Mouse (Mus musculus) spleen, adult 2 months (tissue): Measurements from ENCODE around the gene Zc3h14. TPM values are rescaled to one million over a fixed set of nuclear protein-coding genes. Genes with fewer than 3 reads are reported as not detected.

Source experiments
- DNase-seq, 2 experiments: peaks; one replicate each; pipeline versions ENCODE4 v3.0.0 to v3.0.0-alpha.2; 2012 to 2021; ENCODE audit warnings: low spot score in 2 of 2, low read depth in 1 of 2
- H3K27ac ChIP-seq: fragments of 200-500 bp; 2 replicates; pipeline ENCODE4 v1.5.1; 2012; ENCODE audit warnings: low read length, inconsistent platforms; ENCODE audit not compliant: insufficient read depth
- H3K27me3 ChIP-seq: fragments of 200-500 bp; 2 replicates; pipeline ENCODE4 v1.6.1; 2012; ENCODE audit warnings: mild to moderate bottlenecking, moderate library complexity, low read length, inconsistent platforms; ENCODE audit not compliant: control insufficient read depth, insufficient read depth
- H3K36me3 ChIP-seq: fragments of 200-500 bp; 2 replicates; pipeline ENCODE4 v1.6.1; 2012; ENCODE audit warnings: mild to moderate bottlenecking, low read length, inconsistent platforms; ENCODE audit not compliant: control insufficient read depth, insufficient read depth
- H3K4me1 ChIP-seq: fragments of 200-500 bp; 2 replicates; pipeline ENCODE4 v1.6.1; 2011; ENCODE audit warnings: inconsistent platforms; ENCODE audit not compliant: control insufficient read depth, insufficient read depth, insufficient read length
- H3K4me3 ChIP-seq: fragments of 200-500 bp; 2 replicates; pipeline ENCODE4 v1.5.1; 2011; ENCODE audit warnings: mild to moderate bottlenecking, inconsistent platforms; ENCODE audit not compliant: insufficient read depth, insufficient read length; ENCODE audit errors: extremely low read depth
- CTCF ChIP-seq: fragments of 200-500 bp; IDR thresholded peaks from 2 replicates; pipeline ENCODE4 v1.5.1; 2011; ENCODE audit warnings: mild to moderate bottlenecking, inconsistent platforms; ENCODE audit not compliant: insufficient read depth, insufficient read length, insufficient replicate concordance; ENCODE audit errors: extremely low read depth
- POLR2A ChIP-seq: fragments of 200-500 bp; IDR thresholded peaks from 2 replicates; pipeline ENCODE4 v1.6.1; 2011; ENCODE audit warnings: low read depth, low read length, inconsistent platforms
- WGBS: fragments of 180-500 bp; shearing (Covaris S2); methylation state at CpG from one replicate; pipeline ENCODE4 v1.1.7; 2018; 5-methylcytosine and 5-hydroxymethylcytosine counted together
- polyA plus RNA-seq: library from polyadenylated mRNA; depleted of rRNA; stranded (reverse); fragments of >200 nt; gene quantifications from 2 replicates; pipeline ENCODE4 v1.2.3, GENCODE M21; 2012

Zc3h14 gene
- polyA plus RNA-seq, 1 experiment = 28.7 TPM

- Histone ChIP-seq H3K36me3 (no peaks in the 10 kb centered on the region), H3K27me3 (peaks cover 17% of the 10 kb centered on the region), H3K4me1 (peaks cover 3% of the 10 kb centered on the region), H3K4me3 (peak overlapping the region; percentile 46; the same call in 1 of the 2 replicates), H3K27ac (no peak overlapping the region)
- TF ChIP-seq CTCF (no peak), POLR2A (no peak)
- DNase-seq = no peak
- 5% methylated on average over 7 of the region's 7 CpGs for WGBS
Measured at GRCm38 (mm10) chr12:98737801-98738350, 8.9 kb upstream of the Zc3h14 start.

DNA sequence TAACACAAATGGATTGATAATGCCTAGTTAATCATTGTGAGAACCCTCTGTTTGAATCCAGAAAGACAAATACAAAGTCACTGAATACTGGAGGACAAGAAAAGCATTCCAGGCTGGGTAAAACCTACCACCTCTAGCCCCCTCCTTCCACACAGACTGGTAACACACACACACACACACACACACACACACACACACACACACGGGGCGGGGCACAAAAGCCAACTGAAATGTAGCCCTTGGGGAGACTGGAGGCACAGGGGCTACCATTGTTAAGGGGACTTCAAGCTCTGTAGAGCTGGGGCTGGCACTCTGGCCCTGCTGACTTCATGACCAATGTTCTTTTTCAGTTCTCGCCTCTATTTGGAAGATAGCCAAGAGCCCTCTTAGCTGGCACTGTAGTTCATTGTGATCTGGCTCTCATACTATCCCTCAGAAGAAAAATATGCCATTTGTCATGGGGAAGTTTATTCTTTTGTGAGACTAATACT, 5.7 kb upstream of the Zc3h14 start:
- H3K27me3 ChIP-seq = peaks cover 17% of the 10 kb centered on the region
- TF ChIP-seq CTCF = no peak
- no peak for TF ChIP-seq POLR2A
- DNase-seq = no peak
- H3K27ac ChIP-seq = no peak overlapping the region
- H3K36me3 ChIP-seq = no peaks in the 10 kb centered on the region
- H3K4me1 ChIP-seq = no peaks in the 10 kb centered on the region; the same call in 1 of the 2 replicates
- 62% methylated on average over 3 of the region's 3 CpGs for WGBS
- H3K4me3 ChIP-seq = no peak overlapping the region

DNA sequence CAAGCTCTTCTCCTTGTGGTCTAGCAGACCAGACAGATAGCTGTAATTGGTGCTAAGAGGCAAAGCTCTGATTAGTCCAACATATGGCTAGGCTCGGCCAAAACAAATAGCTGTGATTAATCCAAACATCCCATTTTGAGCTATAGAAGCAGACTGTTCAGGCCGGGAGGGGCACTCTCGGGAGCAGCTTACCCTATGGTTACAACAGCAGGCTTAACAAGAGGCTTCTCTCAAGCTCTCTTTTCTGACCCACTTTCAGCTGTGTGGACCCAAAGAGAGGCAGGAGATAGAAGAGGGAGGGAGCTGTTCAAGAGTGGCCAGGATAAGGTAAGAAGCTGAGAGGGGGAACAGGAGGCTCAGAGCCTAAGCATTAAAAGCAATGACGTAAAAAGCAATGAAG, 1.1 kb upstream of the Zc3h14 start:
- H3K27ac ChIP-seq = no peak overlapping the region
- TF ChIP-seq CTCF (no peak), POLR2A (no peak)
- H3K4me3 ChIP-seq = no peak overlapping the region
- no peaks in the 10 kb centered on the region for H3K27me3 ChIP-seq
- H3K36me3 ChIP-seq = no peaks in the 10 kb centered on the region
- H3K4me1 ChIP-seq = no peaks in the 10 kb centered on the region; the same call in 1 of the 2 replicates
- DNase-seq = no peak
- WGBS = 85% methylated on average over 4 of the region's 4 CpGs

DNA sequence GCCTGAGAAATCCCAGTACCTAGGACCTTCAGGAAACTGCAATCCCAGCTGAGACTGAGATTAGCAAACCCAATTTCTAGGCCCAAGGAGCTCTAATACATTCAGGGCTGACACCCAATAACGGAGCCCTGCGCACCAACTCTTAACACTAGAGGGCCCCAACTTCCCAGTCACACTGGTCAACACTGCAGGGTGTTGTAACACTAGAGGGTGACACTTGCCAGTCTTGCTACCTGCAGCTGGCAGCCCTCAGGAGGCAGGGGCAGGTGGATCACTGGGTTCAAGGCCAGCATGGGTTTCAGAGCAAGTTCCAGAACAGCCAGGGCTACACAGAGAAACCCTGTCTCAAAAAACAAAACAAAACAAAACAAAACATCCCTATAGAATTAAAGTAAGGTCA, 633 bp upstream of the Zc3h14 start:
- TF ChIP-seq POLR2A (no peak), CTCF (peak; percentile 42; the same call in 1 of the 2 replicates)
- no peaks in the 10 kb centered on the region for H3K27me3 ChIP-seq
- no peaks in the 10 kb centered on the region; the same call in 1 of the 2 replicates for H3K4me1 ChIP-seq
- DNase-seq = peak; percentile 40 to 58
- WGBS = 61% methylated on average over 2 of the region's 2 CpGs
- no peaks in the 10 kb centered on the region for H3K36me3 ChIP-seq
- H3K27ac ChIP-seq = 0 out of 2 replicates have a peak overlapping the region, but pooled peaks have one; percentile 18
- no peak overlapping the region for H3K4me3 ChIP-seq

DNA sequence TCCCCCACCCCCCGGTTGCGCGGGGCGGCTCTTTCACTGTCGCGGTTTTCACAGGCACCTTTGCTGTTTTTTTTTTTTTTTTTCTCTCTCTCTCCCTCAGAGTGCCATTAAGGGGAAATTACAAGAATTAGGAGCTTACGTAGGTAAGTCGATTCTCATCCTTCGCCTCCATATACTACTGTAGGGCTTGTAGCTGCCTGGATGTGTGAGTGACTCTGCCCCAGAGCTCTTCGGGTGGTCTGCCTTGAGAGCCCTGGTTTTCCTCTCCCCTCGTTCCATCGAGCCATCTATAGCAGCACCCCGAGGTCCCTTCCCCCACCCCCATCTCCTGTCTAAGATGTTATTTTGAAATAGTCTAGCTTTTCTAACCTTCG, 603 bp downstream of the Zc3h14 start:
- DNase-seq = peak; percentile 5 to 7
- Histone ChIP-seq H3K36me3 (no peaks in the 10 kb centered on the region), H3K4me3 (peak overlapping the region; percentile 92), H3K4me1 (no peaks in the 10 kb centered on the region; the same call in 1 of the 2 replicates), H3K27ac (peak overlapping the region; percentile 88), H3K27me3 (no peaks in the 10 kb centered on the region)
- under 1% methylated on average over 13 of the region's 14 CpGs for WGBS
- TF ChIP-seq CTCF = no peak
- no peak for TF ChIP-seq POLR2A

DNA sequence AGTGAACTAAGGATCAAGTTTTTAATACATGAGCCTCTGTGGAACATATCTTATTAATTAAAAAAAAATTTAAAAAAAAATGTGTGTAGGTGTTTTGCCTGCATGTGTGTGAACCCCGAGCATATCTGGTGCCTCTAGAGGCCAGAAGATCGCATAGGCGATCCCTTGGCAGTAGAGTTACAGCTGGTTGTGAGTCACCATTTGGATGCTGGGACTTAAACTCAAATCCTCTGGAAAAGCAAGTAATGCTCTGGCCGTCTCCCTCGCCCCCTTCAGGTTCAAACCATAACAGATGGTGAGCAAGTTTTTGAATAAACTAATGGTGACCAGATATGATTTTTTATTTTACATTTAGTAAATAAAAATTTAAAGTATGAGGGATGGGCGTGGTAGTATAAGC, 10.9 kb downstream of the Zc3h14 start:
- H3K36me3 ChIP-seq = peaks cover 36% of the 10 kb centered on the region
- 93% methylated on average over 6 of the region's 6 CpGs for WGBS
- H3K4me3 ChIP-seq = no peak overlapping the region
- no peaks in the 10 kb centered on the region for H3K27me3 ChIP-seq
- no peak for TF ChIP-seq CTCF
- no peak for TF ChIP-seq POLR2A
- H3K27ac ChIP-seq = no peak overlapping the region
- no peaks in the 10 kb centered on the region for H3K4me1 ChIP-seq
- no peak for DNase-seq

- Histone ChIP-seq H3K4me3 (no peak overlapping the region), H3K4me1 (no peaks in the 10 kb centered on the region), H3K27ac (no peak overlapping the region), H3K36me3 (peaks cover 32% of the 10 kb centered on the region), H3K27me3 (no peaks in the 10 kb centered on the region)
- 92% methylated on average over 6 of the region's 6 CpGs for WGBS
- DNase-seq = no peak
- TF ChIP-seq POLR2A (no peak), CTCF (no peak)
Measured at GRCm38 (mm10) chr12:98759700-98760099, 12.9 kb downstream of the Zc3h14 start.
